Mouse (Mus musculus): Measurements from ENCODE around the gene 4931440F15Rik. TPM values are rescaled to one million over a fixed set of nuclear protein-coding genes. Genes with fewer than 3 reads are reported as not detected.
"Not testable (repeated sequence)": the region's sequence is repeated elsewhere in the genome, so short reads cannot be mapped to it uniquely, and the experiment has no call there.

4931440F15Rik gene
- 0.09 and 0.12 TPM in 2 replicates for polyA plus RNA-seq (2016; fragmentation: Nextera tagmentation; extraction: Ambion mirVana)

DNA sequence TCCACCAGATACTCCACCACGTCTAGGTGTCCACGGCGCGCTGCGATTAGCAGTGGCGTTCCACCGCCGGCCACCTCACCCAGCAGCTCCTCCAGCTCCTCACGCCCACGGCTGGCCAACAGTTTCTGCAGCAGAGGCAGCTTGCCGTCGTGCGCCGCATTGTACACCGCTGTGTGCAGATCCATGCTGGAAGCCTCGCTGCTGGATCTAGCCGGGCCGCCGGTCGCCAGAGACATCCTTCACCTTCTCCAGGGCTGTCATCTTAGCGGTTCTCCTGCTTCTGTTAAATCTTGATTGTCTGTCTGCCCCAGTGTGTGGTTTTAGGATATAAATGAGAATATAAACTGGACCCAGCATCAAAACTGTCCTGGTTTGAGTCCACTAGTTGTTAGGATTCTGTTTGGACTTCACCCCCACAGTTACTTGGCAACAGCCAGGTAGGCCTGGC, at the start of gene 4931440F15Rik:
Gene 4931440F15Rik, minus strand, starts transcription at position 398 of the 448 bp plus-strand sequence.
- Histone ChIP-seq H3K4me3 (peak within 1 kb of the TSS; percentile 34), H3K27me3 (ENCODE audit: low read depth, poor library complexity, severe bottlenecking) (peaks cover 38% of the 10 kb centered on the region)
- not testable (repeated sequence) for H3K4me1 ChIP-seq; H3K36me3 ChIP-seq; H3K9me3 ChIP-seq (replicated peaks); DNase-seq (ENCODE audit: low spot score); H3K27ac ChIP-seq (replicated peaks)
- WGBS: 48% methylated on average over 21 of the region's 21 CpGs

DNA sequence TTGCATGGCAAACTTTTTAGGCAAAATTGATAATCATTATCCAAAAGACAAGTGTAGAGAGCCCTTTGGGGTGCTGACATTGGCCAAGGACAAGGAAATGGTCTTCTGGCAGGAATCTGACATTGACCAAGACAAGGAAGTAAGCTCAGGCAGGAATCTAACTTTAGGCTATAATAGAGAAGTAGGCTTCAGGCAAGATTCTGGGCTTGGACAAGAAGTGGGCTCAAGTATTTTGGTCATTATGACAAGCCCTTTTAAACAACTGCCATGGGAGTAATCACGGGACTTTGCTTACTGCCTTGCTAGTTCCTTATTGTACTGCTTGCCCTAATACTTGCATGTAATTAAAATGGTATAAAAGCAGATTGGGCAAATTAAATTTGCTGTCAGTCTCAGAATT, 49.3 kb upstream of the 4931440F15Rik start:
- not testable (repeated sequence) for H3K27ac ChIP-seq (replicated peaks); H3K4me3 ChIP-seq; DNase-seq (ENCODE audit: low spot score); H3K9me3 ChIP-seq (replicated peaks); H3K36me3 ChIP-seq
- Histone ChIP-seq H3K4me1 (peaks cover 12% of the 10 kb centered on the region), H3K27me3 (ENCODE audit: low read depth, poor library complexity, severe bottlenecking) (peaks cover 28% of the 10 kb centered on the region; the same call in 1 of the 2 replicates)
- 81% methylated on average over 1 of the region's 1 CpGs for WGBS

DNA sequence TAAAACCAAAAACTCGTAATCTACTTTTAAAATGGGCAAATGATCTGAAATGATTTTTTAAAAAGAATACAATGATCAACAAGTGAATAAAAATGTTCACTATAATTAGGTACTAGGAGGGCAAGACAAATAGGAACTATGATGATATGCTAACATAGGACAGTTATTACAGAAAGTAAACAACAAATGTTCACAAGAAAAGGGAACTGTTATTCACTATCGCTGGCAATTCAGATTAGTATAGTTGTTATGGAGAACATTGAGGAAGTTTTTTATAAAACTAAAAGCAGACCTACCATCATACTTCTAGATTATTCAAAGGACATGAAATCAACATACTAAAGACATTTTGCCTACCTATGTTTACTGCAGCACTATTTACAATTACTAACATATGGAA, 44.7 kb upstream of the 4931440F15Rik start:
- Histone ChIP-seq H3K9me3 (replicated peaks) (0 out of 2 replicates have a peak, but pooled peaks cover 4% of the 10 kb centered on the region), H3K4me3 (no peak overlapping the region), H3K36me3 (no peaks in the 10 kb centered on the region), H3K4me1 (no peaks in the 10 kb centered on the region), H3K27me3 (ENCODE audit: low read depth, poor library complexity, severe bottlenecking) (peaks cover 6% of the 10 kb centered on the region; the same call in 1 of the 2 replicates), H3K27ac (replicated peaks) (no peak overlapping the region)
- DNase-seq (ENCODE audit: low spot score): no peak
- 93% methylated on average over 2 of the region's 2 CpGs for WGBS

DNA sequence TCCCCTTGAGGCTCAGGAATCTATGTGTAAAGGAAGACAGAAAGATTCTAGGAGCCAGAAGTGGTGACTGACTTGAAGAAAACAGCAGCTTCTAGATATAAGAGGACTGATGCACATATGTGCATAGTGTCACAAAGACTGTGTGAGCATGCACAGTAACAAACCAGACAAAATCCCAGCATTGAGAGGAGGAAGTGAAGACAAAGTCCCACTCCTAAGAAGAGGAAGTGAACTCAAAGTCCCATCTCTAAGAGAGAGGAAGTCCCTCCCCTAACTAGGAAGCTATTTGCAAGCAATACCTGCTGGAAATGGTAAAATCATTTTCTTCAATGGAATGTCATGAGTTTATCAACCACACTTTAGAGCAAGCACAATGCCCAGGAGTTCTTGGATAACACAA, 38.8 kb upstream of the 4931440F15Rik start:
- DNase-seq (ENCODE audit: low spot score): no peak
- Histone ChIP-seq H3K9me3 (replicated peaks) (no peaks in the 10 kb centered on the region), H3K27me3 (ENCODE audit: low read depth, poor library complexity, severe bottlenecking) (no peaks in the 10 kb centered on the region), H3K36me3 (no peaks in the 10 kb centered on the region), H3K27ac (replicated peaks) (no peak overlapping the region), H3K4me3 (no peak overlapping the region), H3K4me1 (peaks cover 17% of the 10 kb centered on the region)

GRCm38 (mm10) chr11:29861750-29862397, 36.4 kb upstream of the 4931440F15Rik start:
- 45% methylated on average over 2 of the region's 2 CpGs for WGBS
- peaks cover 17% of the 10 kb centered on the region for H3K4me1 ChIP-seq

DNA sequence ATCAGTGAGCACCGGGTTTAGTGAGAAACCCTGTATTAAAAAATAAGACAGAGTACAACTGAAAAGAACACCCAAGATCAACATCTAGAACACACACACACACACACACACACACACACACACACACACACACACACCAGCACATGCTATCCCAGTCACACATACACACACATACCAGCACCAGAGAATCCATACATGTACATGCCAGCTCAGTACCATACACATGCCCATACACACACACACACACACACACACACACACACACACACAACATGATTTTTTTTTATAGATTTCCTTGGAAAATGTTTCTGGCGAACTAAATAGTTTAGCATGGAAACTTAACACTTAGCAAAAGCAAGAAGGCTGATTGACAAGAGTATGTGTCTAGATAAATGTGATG, 35.6 kb upstream of the 4931440F15Rik start:
- Histone ChIP-seq H3K36me3 (no peaks in the 10 kb centered on the region), H3K4me1 (peaks cover 17% of the 10 kb centered on the region), H3K27ac (replicated peaks) (no peak overlapping the region), H3K27me3 (ENCODE audit: low read depth, poor library complexity, severe bottlenecking) (no peaks in the 10 kb centered on the region), H3K4me3 (no peak overlapping the region), H3K9me3 (replicated peaks) (no peaks in the 10 kb centered on the region)
- DNase-seq (ENCODE audit: low spot score): no peak
- 78% methylated on average over 2 of the region's 2 CpGs for WGBS

More at GRCm38 (mm10) chr11:29861750-29862397, 36.4 kb upstream of the 4931440F15Rik start:
- peak; percentile 31 for DNase-seq (ENCODE audit: low spot score)
- Histone ChIP-seq H3K27ac (replicated peaks) (no peak overlapping the region), H3K4me3 (no peak overlapping the region), H3K9me3 (replicated peaks) (no peaks in the 10 kb centered on the region), H3K27me3 (ENCODE audit: low read depth, poor library complexity, severe bottlenecking) (no peaks in the 10 kb centered on the region), H3K36me3 (no peaks in the 10 kb centered on the region)

GRCm38 (mm10) chr11:29840606-29841227, 15.2 kb upstream of the 4931440F15Rik start:
- no peaks in the 10 kb centered on the region for H3K36me3 ChIP-seq
- no peak overlapping the region for H3K4me3 ChIP-seq
- no peaks in the 10 kb centered on the region for H3K27me3 ChIP-seq (ENCODE audit: low read depth, poor library complexity, severe bottlenecking)
- H3K9me3 ChIP-seq (replicated peaks): no peaks in the 10 kb centered on the region
- WGBS: 88% methylated on average over 3 of the region's 3 CpGs
- DNase-seq (ENCODE audit: low spot score): no peak
- no peaks in the 10 kb centered on the region for H3K4me1 ChIP-seq
- H3K27ac ChIP-seq (replicated peaks): no peak overlapping the region

DNA sequence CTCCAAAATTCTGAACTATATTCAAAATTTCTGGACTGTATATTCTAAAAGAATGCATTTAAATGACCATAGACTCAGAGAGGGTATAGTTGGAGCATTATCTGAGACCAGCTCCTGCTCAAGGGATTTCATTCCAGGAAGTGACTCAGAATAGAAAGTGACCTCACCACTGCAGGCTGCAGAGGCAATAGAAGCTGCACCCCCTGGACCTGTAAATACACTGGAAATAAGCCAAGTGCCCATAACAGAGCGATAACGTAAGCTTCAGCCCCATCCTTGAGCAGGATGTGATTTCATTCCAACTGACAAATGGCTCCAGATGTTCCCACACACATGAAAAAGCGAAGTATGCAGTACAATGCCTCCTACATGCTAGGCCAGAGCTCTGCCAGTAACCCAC, 14.3 kb upstream of the 4931440F15Rik start:
- WGBS: 86% methylated on average over 3 of the region's 3 CpGs
- no peak for DNase-seq (ENCODE audit: low spot score)
- H3K36me3 ChIP-seq: no peaks in the 10 kb centered on the region
- H3K27me3 ChIP-seq (ENCODE audit: low read depth, poor library complexity, severe bottlenecking): no peaks in the 10 kb centered on the region
- no peak overlapping the region for H3K27ac ChIP-seq (replicated peaks)
- H3K4me1 ChIP-seq: no peaks in the 10 kb centered on the region
- no peak overlapping the region for H3K4me3 ChIP-seq
- no peaks in the 10 kb centered on the region for H3K9me3 ChIP-seq (replicated peaks)

GRCm38 (mm10) chr11:29837066-29837465, 11.6 kb upstream of the 4931440F15Rik start:
- Histone ChIP-seq H3K9me3 (replicated peaks) (no peaks in the 10 kb centered on the region), H3K27me3 (ENCODE audit: low read depth, poor library complexity, severe bottlenecking) (no peaks in the 10 kb centered on the region), H3K27ac (replicated peaks) (no peak overlapping the region), H3K36me3 (no peaks in the 10 kb centered on the region), H3K4me1 (no peaks in the 10 kb centered on the region), H3K4me3 (no peak overlapping the region)
- no peak for DNase-seq (ENCODE audit: low spot score)

- H3K27ac ChIP-seq (replicated peaks): no peak overlapping the region
- H3K4me1 ChIP-seq: peaks cover 8% of the 10 kb centered on the region
- WGBS: 85% methylated on average over 2 of the region's 2 CpGs
- no peaks in the 10 kb centered on the region for H3K36me3 ChIP-seq
- H3K27me3 ChIP-seq (ENCODE audit: low read depth, poor library complexity, severe bottlenecking): peaks cover 38% of the 10 kb centered on the region
- no peaks in the 10 kb centered on the region for H3K9me3 ChIP-seq (replicated peaks)
- no peak overlapping the region for H3K4me3 ChIP-seq
- DNase-seq (ENCODE audit: low spot score): no peak
Observed at GRCm38 (mm10) chr11:29827729-29828128, 2.3 kb upstream of the 4931440F15Rik start.

GRCm38 (mm10) chr11:29826001-29826400, 533 bp upstream of the 4931440F15Rik start:
- DNase-seq (ENCODE audit: low spot score): no peak
- H3K27ac ChIP-seq (replicated peaks): no peak overlapping the region
- no peaks in the 10 kb centered on the region for H3K9me3 ChIP-seq (replicated peaks)
- peaks cover 38% of the 10 kb centered on the region for H3K27me3 ChIP-seq (ENCODE audit: low read depth, poor library complexity, severe bottlenecking)
- no peaks in the 10 kb centered on the region for H3K36me3 ChIP-seq
- WGBS: 89% methylated on average over 1 of the region's 1 CpGs
- H3K4me3 ChIP-seq: no peak overlapping the region
- peaks cover 8% of the 10 kb centered on the region for H3K4me1 ChIP-seq

- H3K27ac ChIP-seq (replicated peaks); H3K9me3 ChIP-seq (replicated peaks); H3K36me3 ChIP-seq; DNase-seq (ENCODE audit: low spot score); H3K4me1 ChIP-seq: not testable (repeated sequence)
- Histone ChIP-seq H3K4me3 (peak overlapping the region; percentile 34), H3K27me3 (ENCODE audit: low read depth, poor library complexity, severe bottlenecking) (peaks cover 38% of the 10 kb centered on the region)
- WGBS: 20% methylated on average over 62 of the region's 62 CpGs
Observed at GRCm38 (mm10) chr11:29824474-29825270, 796 bp downstream of the 4931440F15Rik start.

DNA sequence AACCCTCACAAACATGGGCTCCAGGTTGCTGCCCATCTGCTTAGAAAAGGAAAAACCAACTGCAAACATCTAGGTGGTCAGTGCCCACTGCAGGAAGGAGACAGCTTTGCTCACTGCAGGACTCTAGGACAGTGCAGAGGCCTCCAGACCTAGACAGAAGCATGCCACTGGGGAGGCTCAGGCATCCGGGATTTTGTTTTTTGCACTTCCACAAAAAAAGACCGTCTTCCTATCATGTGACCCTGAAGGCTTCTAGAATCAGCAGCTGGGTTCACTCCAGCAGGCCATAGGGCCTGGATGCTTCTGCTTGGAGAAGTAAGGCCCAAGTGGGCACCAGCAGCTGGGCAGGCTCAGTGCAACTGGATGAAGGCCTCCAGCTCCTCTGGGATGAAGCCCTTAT, 2.3 kb downstream of the 4931440F15Rik start:
- Histone ChIP-seq H3K4me1 (peaks cover 8% of the 10 kb centered on the region), H3K36me3 (no peaks in the 10 kb centered on the region), H3K9me3 (replicated peaks) (no peaks in the 10 kb centered on the region), H3K27ac (replicated peaks) (no peak overlapping the region), H3K4me3 (no peak overlapping the region), H3K27me3 (ENCODE audit: low read depth, poor library complexity, severe bottlenecking) (peaks cover 38% of the 10 kb centered on the region)
- no peak for DNase-seq (ENCODE audit: low spot score)
- WGBS: 91% methylated on average over 2 of the region's 2 CpGs

Data from midbrain, embryonic 10.5 days (tissue).